Mouse (Mus musculus) ZHBTc4 (cell line): ENCODE results near the gene Gm47841.

Source experiments
- DNase-seq: peaks from one replicate; pipeline ENCODE4 v3.0.0-alpha.2; 2011; ENCODE audit warnings: low read depth, low spot score

Gene Gm47841

DNA sequence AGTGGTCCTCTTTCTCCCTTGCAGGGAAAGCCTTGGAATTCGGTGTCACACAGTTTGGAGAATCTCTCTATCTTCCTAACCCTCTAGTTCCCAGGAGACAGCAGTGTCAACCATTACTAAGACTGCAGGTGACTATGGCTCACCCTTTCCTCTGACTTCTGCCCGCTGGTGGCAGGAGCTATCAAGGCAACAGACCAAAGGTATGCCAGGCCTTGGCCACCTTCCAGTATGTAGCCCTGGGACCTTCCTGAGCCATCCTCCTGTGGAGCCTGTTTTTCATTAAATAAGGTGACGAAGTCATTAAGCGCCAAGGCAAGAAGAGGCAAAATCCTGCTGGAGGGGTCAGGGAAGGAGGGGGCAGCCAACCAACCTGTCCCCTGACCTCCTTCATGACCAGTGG lies 28.0 kb upstream of the Gm47841 start:
- DNase-seq = no peak

DNA sequence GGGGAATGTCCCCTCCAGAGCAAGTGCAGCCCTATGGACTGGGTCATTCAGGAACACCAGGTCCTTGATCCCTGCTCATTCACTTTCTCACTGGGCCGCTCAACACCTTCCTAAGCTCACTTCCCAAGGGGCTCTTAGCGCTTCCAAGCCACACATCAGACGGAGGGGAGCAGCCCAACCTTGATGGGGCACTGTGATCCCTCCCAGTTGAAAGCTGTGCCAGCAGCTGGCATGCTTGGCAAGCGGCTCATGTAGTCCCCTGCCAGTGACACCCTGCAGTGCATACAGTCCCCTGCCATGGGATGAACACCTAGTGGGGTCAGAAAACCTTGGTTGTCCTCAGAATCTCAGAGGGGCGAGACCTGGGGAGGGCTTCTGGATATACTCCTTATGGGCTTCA lies 26.9 kb upstream of the Gm47841 start:
- no peak for DNase-seq

DNA sequence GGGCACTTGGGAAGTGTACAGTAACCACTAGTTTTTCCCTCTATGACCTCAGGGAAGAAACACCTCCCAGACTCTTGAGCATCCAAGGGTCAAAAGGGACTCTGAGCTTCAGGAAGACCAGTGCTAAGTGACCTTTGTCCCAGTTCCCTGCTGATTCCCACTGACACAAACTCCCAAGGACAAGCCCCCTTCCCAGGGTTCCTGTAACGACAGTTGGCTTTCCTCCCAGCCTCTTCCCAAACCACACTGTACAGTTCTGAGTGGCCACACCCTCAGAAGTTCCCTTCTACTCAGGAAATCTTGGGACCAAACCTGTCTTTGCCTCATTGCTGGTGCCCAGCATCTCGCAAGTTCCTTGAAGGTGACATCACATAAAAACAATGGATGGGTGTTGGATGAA lies 25.5 kb upstream of the Gm47841 start:
- DNase-seq = no peak

DNA sequence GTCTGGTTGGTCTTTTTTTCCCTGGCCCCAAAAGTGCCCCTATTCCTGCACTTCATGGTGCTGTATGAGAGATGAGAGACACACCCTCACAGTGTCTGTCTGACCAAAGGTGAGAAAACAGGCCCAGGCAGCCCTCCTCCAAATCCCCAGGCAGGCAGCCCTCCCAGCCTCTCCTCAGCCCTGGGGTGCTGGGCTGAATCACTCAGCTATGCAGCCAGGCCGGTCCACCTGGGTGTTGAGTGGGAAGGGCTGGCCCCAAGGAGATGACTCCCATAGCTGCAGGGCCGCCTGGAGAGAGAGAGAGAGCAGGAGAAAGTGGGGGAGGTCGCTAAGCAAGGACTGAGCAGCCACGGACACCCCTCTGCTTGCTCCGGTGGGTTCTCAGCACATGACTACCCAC lies 23.6 kb upstream of the Gm47841 start:
- peak; percentile 34 for DNase-seq

DNA sequence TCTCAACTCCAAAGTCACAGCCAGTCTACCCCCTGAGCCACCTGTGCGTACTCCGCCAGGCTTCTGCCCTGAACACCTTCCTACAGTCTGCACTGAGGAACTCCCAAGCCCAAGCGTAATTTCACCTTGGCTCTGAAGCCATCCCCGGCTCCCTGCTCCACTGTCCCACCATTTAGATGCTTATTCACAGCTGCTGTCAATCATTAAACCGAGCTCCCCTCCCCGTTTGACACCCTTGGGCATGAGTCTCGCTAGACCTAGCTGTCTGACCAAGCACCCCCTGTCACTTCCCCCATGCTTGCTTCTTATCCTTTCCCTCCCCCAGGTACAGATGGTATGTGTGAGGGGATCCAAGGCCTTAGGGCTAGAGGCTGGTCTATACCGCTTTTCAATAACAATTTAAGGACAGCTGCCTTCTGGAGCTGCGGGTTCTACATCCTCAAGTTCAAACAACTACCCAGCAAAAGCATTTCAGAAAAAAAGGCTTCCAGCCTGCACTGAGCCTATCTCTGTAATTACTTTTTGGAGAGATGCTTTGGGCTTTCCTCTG lies 22.5 kb upstream of the Gm47841 start:
- no peak for DNase-seq

DNA sequence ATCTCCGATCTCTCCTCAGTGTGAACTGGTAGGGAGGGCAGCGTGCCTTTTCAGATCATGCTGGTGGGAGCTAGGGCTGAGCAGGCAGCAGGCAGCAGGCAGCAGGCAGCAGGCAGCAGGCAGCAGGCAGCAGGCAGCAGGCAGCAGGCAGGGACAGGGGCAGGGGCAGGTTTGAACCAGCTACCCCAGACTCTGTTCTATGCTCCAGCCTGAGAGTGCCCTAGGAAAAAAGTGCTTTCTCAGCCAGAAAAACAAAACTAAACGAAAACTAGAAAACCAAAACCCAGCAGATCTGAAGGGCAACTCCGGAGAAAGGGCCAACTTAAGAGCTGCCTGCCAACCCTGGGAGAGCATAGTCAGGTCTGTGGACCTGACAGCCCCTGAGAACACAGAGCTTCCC lies 21.5 kb upstream of the Gm47841 start:
- no peak for DNase-seq

DNA sequence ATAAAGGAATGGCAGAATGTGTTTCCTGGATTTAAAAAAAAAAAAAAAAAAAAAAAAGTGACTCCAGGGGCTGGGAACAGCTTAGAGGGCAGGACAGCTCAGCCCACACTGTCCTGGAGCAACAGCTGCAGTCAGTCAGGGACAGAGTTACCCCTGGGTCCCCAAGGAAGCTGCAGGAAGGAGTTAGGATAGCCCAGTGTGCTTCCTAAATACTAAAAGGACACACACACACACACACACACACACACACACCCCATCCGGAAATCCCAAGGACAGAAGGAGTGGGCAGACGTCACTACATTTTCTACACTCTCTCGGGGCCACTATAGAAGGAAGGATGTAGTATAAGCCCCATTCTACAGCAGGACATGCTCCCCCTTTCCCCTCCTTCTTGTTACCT lies 20.8 kb upstream of the Gm47841 start:
- no peak for DNase-seq

DNA sequence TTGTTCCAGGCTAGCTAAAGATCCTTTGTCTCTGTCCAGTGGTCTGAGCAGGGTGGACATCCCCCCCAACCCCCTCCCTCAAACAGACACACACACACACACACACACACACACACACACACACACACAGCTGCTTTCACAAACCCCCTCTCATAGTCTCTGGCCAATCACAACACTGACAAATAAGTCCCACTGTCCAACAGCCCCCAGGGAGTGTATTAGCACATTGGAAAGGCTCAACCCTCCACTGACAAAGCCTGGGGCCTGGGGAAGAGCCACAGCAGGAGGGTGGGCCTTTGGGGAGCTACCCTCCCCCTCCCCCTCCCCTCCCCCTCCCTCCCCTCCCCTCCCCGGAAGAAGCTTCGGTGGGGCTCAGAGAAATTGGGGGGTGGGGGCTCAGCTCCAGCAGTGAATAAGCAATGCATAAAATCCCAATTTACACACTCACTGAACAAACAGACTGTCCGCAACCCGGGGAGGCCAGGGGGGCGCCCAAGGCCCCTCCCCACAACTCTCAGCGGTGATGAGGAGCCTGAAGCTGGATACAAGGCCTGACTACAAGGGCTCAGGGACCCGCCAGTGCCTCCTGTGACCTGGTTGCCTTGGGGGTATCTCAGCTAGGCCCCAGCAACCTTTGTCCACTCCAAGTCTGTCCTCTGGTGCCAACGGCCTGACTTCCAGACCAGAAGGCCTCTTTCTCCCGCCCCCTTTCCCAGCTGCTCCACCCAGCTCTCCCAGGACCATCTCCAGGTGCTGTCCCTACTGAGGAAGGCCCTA lies 19.9 kb upstream of the Gm47841 start:
- DNase-seq = no peak

DNA sequence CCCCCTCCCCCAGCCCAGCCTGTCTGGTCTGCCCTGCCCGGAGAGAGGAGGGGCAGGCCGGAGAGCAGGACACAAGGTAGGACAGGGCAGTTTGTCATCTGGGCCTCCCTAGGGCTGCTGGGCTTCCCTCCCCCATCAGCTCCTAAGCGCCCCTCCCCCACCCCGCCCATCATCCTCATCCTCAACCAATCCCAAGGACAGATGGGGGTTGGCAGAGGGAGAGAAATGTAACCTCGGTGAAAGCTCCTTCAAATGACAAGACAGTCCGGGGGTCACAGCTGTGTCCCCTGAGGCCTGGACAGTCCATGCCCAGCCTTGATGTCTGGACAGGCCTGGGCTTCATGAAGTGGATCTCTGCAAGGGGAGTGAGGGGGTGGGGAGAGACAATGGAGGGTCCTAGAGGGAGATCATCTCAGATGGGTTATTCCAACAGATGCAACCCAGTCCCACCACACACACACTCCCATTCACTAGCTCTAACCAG lies 19.2 kb upstream of the Gm47841 start:
- DNase-seq = no peak

DNA sequence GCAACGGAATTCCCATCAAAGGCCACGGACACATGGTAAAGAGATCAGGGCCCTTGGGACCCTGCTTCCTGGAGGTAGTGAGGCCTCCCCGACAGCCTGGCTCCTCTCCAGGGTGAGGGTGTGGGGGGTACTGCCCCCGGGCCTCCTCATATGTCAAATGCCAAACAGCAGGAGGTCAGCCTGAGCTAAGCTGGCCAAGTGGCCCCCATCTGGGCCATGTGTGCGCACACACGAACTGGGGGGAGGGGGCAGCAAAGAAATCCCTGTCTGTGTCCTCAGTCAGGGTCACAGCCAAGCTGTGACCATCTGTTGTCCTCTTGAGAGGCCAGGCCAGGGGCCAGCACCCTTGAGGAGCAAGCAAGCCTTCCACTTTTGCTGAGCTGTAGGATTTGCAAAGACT lies 17.9 kb upstream of the Gm47841 start:
- no peak for DNase-seq

DNA sequence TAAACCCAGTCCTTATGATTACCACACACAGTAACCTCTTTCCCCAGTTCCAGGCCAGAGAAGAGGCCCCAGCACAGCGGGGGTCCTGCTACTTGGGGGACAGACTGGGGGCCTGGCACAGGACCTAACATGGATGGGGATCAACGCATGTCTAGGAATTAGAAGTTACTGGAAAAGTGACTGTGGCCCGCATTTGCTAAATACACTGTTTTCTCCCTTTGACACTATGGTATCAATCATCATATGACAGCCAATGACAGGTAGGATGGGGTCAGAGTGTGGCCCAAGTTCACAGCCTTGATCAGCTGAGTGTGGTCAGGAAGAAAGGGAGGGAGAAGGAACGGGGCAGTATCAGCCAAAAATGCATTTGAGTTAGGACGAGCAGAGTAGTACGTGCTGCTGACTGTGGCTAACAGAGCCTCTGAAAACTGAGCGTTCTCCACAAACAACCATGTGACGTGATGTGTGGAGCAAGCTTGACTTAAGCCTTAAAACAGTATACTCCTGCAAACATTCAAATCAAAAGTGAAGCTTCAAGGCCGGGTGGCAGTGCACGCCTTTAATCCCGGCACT lies 13.2 kb upstream of the Gm47841 start:
- DNase-seq = no peak

DNA sequence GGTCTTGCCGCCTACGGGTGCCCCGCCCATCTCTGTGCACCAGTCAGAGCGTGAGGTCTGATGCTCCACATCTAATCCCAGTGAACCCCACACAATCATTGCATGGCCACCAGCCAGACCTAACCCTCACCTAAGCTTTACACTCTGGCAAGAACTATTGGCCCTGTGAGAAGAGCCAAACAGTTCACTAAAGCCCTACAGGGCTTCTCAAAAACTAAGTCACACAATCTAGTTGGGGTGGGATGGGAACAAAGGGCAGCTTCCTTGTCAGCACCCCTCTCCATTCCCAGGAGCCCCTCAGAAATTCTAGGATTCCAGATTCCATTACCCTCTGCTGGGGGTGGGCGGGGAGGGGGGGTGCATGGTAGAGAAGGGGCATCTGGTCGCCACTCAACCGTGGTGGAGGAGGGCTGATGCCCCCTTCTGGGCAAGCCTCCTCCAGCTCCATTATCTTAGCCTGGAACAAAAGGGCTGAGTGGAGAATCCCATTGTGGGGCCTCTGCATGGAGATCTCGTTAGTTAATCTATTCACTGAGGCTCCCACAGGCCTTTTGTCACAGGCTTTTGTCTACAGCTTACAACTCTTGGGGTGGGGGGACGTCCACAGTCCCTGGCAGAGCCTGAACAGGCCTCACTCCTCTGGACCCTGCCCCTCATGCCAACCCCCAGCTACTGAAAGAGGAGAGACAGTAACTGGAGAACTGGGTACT lies 12.5 kb upstream of the Gm47841 start:
- DNase-seq = no peak

DNA sequence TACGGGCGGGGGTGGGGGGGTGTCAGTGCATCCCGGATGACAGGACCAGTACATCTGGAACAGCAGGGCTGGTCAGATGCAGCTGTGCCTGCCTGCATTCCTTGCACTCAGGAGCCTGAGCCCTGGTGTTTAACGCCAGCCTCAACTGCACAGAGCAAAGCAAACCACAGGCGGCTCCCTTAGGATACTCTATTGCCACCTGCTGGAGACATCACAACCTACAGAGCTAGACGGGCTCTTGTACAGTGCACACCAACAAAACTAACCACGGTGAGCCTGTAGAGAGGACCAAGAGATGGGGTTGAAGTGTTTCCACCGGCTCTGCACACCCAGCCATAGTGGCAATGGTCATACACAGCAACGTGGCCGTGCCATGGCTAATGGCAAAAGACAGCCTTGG lies 9.0 kb upstream of the Gm47841 start:
- peak; percentile 87 for DNase-seq

DNA sequence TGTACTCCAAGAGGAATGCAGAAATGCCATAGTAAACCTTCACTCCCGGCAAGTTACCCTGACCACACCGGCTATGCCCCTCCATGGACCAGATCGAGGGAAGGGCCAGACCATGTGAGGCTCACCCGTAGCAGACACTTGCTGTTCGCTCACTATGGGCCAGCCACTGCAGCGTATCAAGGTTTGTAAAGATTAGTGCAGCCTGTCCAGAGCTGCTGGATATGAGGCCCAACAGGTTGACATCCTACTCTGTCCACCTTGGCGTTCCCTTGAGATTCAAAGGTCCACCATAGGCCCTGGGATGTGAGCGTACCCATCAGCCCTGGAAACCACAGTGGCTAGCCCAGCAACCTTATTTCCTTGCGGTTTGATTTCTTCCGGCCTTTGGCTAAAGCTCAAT lies 7.3 kb upstream of the Gm47841 start:
- DNase-seq = no peak

DNA sequence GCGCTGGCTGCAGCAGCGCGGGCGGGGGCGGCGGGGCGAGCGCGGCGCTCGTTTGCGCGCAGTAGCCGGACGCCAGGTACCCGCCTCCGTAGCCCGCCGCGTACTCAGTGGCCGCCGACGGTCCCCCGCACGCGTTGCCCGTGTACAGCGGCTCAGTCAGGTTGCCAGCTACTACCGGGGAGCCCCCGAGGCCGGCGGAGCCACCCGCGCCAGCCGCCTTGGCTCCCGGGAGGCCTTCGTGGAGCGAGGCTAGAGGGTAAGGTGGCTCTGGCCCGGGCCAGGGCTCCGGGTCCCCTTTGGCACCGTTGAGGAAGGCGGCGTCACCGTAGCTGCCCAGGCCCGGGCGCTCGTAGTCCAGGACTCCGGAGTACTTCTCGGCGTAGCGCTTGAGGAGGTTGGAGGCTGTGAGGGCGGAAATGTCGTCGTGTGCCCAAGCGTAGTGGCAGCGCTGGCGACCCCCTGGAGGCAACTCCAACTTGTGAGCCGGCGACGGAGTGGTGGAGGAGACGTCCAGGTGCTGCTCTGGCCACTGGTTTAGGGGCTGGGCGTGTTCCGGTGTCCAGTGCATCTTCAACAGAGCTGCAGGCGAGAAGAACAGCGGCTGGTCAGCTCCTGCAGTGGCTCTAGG lies 6.7 kb upstream of the Gm47841 start:
- DNase-seq = peak; percentile 52

DNA sequence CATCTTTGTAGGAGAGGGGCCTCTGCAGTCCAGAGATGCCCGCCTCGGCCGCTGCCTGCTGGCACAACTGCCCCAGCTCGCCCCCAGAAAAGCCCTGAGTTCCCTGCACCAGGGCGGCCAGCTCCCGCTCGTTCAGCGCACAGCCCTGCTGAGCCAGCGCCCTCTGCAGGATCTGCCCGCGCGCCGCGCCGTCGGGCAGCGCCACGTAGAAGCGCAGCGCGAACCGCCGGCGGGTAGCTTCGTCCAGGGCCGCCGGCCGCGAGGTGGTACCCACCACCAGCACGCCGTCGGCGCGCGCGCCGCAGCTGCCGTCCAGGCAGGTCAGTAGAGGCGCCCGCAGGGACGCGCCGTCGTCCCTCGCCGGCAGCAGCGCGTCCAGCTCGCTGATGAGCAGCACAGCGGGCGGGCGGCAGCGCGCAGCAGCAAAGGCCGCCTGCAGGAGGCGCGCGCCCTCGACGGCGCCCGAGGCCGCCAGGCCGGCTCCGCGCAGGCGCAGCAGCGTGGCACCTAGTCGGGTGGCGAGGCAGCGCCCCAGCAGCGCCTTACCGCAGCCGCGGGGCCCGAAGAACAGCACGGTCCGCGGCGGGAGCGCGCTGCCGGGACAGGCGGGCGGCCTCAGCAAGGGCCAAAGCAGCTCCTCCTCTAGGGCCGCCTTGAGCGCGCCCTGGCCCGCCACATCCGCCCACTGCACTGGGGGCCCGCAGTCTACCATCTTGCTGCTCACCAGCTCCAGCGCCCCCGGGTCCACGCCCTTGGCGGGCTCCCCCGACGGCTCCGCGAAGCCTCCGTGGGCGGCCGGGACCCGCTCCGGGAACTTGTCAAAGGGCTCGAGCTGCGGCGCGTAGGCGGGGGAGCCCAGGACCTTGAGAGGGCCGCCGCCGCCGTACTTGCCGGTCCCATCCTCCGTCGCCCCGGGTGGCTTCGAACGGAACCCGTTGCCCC lies 5.6 kb upstream of the Gm47841 start:
- DNase-seq = peak; percentile 89

DNA sequence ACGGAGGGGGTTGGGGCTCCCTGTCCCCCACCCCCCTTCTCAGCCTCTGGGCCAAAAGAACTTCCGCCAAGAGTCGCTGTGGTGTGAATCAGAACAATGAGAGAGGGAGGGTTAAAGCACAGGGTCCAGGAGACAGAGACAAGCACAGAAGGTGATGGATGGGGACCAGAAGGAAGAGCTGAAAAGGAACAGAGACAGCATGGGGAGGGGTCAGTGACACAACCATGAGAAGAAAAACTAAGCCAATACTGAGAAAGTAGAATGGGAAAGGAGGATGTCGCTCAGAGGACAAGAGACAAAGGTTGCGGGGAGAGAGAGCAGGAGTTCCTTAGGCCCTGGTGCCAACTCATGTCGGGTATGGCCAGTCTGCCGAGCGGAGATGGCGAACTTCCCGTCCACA lies 4.7 kb upstream of the Gm47841 start:
- DNase-seq = no peak

DNA sequence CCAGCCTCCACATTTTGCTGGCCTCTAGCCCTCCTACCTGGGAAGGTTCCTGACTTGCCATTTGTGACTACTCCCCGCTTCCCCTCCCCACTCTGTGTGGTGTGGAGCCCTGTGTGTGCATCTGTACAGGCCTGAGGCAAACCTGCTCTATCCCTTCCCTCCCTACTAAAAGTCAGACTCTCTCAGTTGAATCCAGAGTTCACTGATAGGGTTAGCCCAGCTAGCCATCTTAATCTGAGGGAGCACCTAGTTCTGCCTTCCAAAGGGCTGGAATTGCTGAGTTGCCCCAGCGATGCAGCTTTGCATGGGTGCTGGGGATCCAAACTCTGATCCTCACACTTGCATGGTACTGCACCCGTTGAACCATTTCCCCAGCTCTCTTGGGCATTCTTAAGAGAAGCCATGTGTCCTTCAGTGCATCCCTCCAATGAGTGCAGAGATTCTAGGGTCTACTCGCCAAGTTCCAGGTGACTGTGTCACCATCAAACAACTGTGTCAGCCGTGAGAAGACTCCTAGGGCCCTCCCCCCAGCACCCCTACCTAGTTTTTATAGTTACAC lies 1.2 kb upstream of the Gm47841 start:
- peak; percentile 67 for DNase-seq

DNA sequence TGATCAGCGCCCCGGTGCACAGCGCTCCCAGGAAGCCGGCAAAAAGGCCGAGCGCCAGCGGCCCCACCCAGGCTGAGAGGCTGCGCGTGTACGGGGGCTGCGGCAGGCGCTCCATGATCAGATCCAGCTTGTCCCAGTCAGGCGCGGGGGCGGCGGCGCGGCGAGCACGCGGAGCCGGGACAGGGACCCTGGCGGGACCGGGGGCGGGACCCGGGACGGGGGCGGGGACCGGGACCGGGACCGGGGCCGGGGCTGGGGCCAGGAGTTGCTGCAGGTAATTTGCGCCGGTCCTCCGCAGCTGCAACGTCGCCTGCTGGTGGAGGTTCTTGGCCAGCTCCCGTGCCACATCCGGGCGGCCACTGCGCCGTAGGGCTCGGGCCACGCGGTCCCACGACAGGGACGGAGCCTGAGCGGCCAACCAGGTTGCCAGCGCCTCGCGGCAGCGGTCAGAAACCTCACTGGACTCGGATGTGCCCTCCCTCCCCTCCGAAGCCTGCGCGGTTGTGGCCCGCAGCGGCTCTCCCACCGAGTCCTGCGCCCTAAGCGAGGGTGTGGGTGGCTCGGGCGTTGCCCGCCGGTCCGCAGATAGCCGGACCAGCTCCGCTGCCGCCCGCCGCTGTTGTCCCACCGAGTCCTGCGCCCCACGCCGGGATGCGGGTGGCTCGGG lies 537 bp downstream of the Gm47841 start:
- peak; percentile 64 for DNase-seq

DNA sequence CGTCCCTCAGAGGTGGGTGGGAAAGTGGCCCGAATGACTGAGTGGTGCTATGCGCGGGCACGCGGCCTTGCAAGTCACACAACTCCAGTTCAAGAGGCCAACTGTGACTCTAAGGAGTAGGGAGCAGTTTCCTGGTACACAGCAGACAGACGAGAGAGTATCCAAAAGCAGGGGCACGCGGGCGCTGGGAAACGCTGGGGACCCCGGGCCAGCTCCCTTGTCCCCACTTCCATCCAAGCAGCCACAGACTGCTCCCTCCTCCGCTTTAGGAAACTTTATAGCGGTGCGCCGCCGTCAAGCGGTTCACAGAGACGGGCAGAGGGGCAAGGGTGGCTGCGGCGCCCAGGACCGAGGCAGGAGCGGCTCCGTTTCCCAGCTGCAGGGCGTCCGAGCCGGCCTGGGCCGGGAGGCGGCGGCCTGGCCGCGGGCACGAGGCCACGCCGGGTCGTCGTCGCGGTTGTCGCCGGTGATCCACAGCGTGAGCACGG lies 1.1 kb downstream of the Gm47841 start:
- DNase-seq = peak; percentile 59
